Mouse (Mus musculus): Measurements from ENCODE around the gene Srms.

Gene Srms

DNA sequence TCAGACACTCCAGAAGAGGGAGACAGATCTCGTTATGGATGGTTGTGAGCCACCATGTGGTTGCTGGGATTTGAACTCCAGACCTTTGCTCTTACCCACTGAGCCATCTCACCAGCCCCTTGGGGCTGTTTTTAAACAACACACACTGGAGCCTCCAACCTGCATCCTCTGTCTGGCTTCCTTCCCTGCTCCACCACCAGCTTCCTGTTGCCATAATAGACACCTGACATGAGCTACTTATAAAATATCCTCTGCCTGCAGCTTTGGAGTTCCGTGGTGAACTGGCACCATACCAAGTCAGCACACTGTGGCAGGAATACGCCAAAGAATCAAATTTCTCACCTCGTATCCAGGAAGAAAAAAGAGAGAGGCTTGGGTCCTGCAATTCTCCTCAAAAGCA, 52.2 kb downstream of the Srms start:
- no peak for DNase-seq (ENCODE audit: low spot score)

DNA sequence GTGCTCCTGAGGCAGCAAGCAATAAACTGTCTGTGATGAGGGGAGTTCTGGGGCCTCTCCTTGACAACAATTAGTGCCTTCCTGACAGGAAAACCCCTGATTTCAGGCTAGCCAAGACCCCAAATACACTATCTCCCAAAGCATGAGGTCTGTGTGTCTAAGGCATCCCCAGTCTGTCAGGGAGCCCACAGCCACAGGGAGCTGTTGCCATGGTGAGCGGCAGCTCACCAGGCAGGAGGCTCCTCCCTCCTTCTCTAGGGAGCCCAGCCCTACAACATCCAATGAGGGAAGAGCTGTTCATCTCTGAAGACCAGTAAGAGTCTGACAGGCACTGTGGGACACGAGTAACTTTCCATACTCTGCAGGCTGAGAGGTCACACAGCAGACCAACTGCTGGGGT, 53.2 kb downstream of the Srms start:
- no peak for DNase-seq (ENCODE audit: low spot score)

- no peak for DNase-seq (ENCODE audit: low spot score)
Observed at GRCm38 (mm10) chr2:181159091-181159514, 53.9 kb downstream of the Srms start.

GRCm38 (mm10) chr2:181158471-181158870, 54.5 kb downstream of the Srms start:
- no peak for DNase-seq (ENCODE audit: low spot score)

- DNase-seq (ENCODE audit: low spot score): no peak
Observed at GRCm38 (mm10) chr2:181157716-181158302, 55.2 kb downstream of the Srms start.

GRCm38 (mm10) chr2:181157180-181157579, 55.8 kb downstream of the Srms start:
- no peak for DNase-seq (ENCODE audit: low spot score)

GRCm38 (mm10) chr2:181156248-181157121, 56.5 kb downstream of the Srms start, which contains the start of gene Eef1a2:
TSS of gene Eef1a2 (minus strand) at chr2:181157014.
- no peak for DNase-seq (ENCODE audit: low spot score)

- no peak for DNase-seq (ENCODE audit: low spot score)
Observed at GRCm38 (mm10) chr2:181155801-181156200, 57.2 kb downstream of the Srms start.

Measured in urinary bladder, postnatal 25 days (tissue).